Mouse (Mus musculus) gonadal fat pad, adult 2 months (tissue): Measurements from ENCODE around the gene Gm21887. TPM values are rescaled to one million over a fixed set of nuclear protein-coding genes. Genes with fewer than 3 reads are reported as not detected.
"Not testable (repeated sequence)": the region's sequence is repeated elsewhere in the genome, so short reads cannot be mapped to it uniquely, and the experiment has no call there.

Source experiments
- DNase-seq: peaks from one replicate; pipeline ENCODE4 v3.0.0-alpha.2; 2012; ENCODE audit warnings: low read depth
- polyA plus RNA-seq: library from polyadenylated mRNA; depleted of rRNA; stranded (reverse); fragments of >200 nt; gene quantifications from 2 replicates; pipeline ENCODE4 v1.2.3, GENCODE M21; 2012

The Gm21887 gene
- polyA plus RNA-seq, 1 experiment: 106 TPM

DNA sequence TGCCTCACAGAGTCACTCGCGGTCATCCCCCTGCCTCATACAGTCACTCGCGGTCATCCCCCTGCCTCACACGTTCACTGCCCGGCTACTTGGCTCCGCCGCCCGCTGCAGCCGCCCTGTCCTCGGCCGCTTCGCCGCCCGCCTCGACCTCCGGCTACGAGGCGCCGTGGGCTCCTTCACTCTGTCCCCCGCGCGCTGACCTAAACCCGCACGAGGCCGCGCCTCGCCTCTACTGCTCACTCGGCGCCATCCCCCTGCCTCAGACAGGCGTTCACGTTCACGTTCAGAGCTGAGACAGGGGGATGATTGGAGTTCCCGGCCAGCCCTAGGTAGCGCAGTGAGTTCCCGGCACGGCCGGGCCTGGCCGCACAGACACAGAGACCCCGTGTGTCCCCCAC lies 12.0 kb upstream of the Gm21887 start:
- DNase-seq: not testable (repeated sequence)

GRCm38 (mm10) chrX:169997854-169998456 lies 11.5 kb upstream of the Gm21887 start:
- peak; percentile 100 for DNase-seq

- not testable (repeated sequence) for DNase-seq
Observed at GRCm38 (mm10) chrX:169998559-169999219, 10.8 kb upstream of the Gm21887 start.

GRCm38 (mm10) chrX:169999226-169999883 lies 10.1 kb upstream of the Gm21887 start:
- DNase-seq: not testable (repeated sequence)

DNA sequence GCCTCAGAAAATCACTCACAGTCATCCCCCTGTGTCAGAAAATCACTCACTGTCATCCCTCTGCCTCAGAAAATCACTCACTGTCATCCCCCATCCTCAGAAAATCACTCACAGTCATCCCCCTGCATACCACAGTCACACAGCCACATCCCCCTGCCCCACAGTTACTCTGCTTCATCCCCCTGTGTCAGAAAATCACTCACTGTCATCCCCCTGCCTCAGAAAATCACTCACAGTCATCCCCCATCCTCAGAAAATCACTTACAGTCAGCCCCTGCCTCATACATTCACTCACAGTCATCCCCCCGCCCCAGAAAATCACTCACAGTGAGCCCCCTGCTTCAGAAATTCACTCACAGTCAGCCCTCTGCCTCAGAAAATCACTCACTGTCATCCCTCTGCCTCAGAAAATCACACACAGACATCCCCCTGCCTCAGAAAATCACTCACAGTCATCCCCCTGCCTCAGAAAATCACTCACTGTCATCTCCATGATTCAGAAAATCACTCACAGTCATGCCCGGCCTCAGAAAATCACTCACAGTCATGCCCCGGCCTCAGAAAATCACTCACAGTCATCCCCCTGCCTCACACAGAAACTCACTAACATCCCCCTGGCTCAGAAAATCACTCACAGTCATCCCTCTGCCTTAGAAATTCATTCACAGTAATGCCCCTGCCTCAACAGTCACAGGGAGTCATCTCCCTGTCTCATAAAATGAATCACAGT lies 9.4 kb upstream of the Gm21887 start:
- not testable (repeated sequence) for DNase-seq

- not testable (repeated sequence) for DNase-seq
Observed at GRCm38 (mm10) chrX:170000642-170001387, 8.6 kb upstream of the Gm21887 start.

GRCm38 (mm10) chrX:170001388-170001695 lies 8.1 kb upstream of the Gm21887 start:
- not testable (repeated sequence) for DNase-seq

DNA sequence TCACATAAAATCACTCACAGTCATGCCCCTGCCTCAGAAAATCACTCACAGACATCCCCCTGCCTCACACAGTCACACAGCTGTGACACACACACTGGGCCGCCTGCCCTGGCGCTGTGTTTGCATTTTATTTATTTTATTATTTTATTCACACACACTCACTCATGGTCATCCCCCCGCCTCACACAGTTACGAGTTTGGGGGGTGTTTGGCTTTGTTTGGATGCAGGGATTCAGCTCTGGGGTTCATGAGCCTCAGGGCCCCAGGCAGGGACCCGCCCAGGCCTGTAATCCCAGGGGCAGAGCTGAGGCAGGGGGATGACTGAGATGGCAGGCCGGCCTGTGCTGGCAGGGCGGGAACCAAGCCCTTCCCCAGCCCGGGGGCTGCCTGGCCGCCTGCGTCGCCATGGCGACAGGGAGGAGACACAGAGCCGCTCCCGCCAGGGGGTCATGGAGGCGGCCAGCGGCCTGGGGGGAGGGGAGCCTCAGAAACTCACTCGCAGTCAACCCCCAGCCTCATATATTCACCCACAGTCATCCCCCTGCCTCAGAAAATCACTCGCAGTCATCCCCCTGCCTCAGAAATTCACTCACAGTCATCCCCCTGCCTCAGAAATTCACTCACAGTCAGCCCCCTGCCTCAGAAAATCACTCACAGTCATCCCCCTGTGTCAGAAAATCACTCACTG lies 6.8 kb upstream of the Gm21887 start:
- DNase-seq: not testable (repeated sequence)

- not testable (repeated sequence) for DNase-seq
Observed at GRCm38 (mm10) chrX:170003536-170003935, 5.9 kb upstream of the Gm21887 start.

GRCm38 (mm10) chrX:170004236-170004635 lies 5.2 kb upstream of the Gm21887 start:
- not testable (repeated sequence) for DNase-seq

- DNase-seq: not testable (repeated sequence)
Observed at GRCm38 (mm10) chrX:170004793-170005192, 4.7 kb upstream of the Gm21887 start.

DNA sequence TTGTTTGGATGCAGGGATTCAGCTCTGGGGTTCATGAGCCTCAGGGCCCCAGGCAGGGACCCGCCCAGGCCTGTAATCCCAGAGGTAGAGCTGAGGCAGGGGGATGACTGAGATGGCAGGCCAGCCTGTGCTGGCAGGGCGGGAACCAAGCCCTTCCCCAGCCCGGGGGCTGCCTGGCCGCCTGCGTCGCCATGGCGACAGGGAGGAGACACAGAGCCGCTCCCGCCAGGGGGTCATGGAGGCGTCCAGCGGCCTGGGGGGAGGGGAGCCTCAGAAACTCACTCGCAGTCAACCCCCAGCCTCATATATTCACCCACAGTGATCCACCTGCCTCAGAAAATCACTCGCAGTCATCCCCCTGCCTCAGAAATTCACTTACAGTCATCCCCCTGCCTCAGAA lies 4.3 kb upstream of the Gm21887 start:
- not testable (repeated sequence) for DNase-seq

DNA sequence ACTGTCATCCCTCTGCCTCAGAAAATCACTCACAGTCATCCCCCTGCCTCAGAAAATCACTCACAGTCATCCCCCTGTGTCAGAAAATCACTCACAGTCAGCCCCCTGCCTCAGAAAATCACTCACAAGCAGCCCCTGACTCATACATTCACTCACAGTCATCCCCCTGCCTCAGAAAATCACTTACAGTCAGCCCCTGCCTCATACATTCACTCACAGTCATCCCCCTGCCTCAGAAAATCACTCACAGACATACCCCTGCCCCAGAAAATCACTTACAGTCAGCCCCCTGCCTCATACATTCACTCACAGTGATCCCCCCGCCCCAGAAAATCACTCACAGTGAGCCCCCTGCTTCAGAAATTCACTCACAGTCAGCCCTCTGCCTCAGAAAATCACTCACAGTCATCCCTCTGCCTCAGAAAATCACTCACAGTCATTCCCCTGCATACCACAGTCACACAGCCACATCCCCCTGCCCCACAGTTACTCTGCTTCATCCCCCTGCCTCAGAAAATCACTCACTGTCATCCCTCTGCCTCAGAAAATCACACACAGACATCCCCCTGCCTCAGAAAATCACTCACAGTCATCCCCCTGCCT lies 3.7 kb upstream of the Gm21887 start:
- not testable (repeated sequence) for DNase-seq

DNA sequence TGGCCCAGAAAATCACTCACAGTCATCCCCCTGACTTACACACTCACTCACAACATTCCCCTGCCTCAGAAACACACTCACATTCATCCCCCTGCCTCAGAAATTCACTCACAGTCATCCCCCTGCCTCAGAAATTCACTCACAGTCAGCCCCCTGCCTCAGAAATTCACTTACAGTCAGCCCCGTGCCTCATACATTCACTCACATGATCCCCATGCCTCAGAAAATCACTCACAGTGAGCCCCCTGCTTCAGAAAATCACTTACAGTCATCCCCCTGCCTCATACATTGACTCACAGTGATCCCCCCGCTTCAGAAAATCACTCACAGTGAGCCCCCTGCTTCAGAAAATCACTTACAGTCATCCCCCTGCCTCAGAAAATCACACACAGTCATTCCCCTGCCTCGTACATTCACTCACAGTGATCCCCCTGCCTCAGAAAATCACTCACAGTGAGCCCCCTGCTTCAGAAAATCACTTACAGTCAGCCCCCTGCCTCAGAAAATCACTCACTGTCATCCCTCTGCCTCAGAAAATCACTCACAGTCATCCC lies 2.7 kb upstream of the Gm21887 start:
- not testable (repeated sequence) for DNase-seq

DNA sequence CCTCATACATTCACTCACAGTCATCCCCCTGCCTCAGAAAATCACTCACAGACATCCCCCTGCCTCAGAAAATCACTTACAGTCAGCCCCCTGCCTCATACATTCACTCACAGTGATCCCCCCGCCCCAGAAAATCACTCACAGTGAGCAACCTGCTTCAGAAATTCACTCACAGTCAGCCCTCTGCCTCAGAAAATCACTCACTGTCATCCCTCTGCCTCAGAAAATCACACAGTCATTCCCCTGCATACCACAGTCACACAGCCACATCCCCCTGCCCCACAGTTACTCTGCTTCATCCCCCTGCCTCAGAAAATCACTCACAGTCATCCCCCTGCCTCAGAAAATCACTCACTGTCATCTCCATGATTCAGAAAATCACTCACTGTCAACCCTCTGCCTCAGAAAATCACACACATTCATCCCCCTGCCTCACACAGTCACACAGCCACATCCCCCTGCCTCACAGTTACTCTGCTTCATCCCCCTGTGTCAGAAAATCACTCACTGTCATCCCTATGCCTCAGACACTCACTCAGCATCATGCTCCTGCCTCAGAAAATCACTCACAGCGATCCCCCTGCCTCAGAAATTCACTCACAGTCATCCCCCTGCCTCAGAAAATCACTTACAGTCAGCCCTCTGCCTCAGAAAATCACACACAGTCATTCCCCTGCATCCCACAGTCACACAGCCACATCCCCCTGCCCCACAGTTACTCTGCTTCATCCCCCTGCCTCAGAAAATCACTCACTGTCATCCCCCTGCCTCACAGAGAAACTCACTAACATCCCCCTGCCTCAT lies 1.9 kb upstream of the Gm21887 start:
- not testable (repeated sequence) for DNase-seq

DNA sequence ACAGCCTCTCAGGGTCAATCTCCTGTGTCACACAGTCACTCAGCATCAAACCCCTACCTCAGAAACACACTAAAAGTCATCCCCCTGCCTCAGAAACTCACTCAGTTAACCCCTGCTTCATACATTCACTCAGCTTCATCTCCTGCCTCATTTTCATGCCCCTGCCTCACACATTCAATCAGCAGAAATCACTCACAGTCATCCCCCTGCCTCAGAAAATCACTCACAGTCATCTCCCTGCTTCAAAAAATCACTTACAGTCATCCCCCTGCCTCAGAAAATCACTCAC lies 1.3 kb upstream of the Gm21887 start:
- not testable (repeated sequence) for DNase-seq

GRCm38 (mm10) chrX:170008584-170008983 lies 875 bp upstream of the Gm21887 start:
- not testable (repeated sequence) for DNase-seq

DNA sequence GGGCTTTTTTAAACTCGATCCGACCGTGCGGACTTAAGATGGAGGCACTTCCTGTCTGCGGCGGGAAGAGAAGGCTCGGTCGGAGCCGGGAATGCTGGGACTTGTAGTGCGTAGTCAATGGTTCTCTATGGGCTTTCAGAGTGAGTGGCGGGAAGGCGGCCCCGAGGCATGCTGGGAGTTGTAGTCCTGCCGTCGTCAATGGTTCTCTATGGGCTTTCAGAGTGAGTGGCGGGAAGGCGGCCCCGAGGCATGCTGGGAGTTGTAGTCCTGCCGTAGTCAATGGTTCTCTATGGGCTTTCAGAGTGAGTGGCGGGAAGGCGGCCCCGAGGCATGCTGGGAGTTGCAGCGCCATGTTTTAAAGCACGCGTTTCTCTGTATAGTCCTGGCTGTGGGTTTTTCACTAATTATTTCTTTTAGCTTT lies 352 bp downstream of the Gm21887 start:
- DNase-seq: not testable (repeated sequence)
